Mouse (Mus musculus) brown adipose tissue, adult 24 weeks (tissue): Measurements from ENCODE around the gene Meig1. TPM values are rescaled to one million over a fixed set of nuclear protein-coding genes. Genes with fewer than 3 reads are reported as not detected.
"Not testable (repeated sequence)": the region's sequence is repeated elsewhere in the genome, so short reads cannot be mapped to it uniquely, and the experiment has no call there.

ENCODE experiments used
- H3K27ac ChIP-seq: fragments of 200-500 bp; replicated peaks from 2 replicates; pipeline ENCODE4 v1.5.1; 2012; ENCODE audit warnings: low read depth, mild to moderate bottlenecking, low read length
- H3K4me1 ChIP-seq: fragments of 200-500 bp; 2 replicates; pipeline ENCODE4 v1.6.1; 2012; ENCODE audit warnings: low read length, mixed read lengths; ENCODE audit not compliant: control insufficient read depth, insufficient read depth, insufficient read length
- H3K4me3 ChIP-seq: fragments of 200-500 bp; 2 replicates; pipeline ENCODE4 v1.5.1; 2012; ENCODE audit warnings: low read depth, mild to moderate bottlenecking, low read length, moderate library complexity; ENCODE audit not compliant: insufficient read depth
- polyA plus RNA-seq: library from polyadenylated mRNA; stranded (reverse); fragments of >200 nt; gene quantifications from 2 replicates; pipeline ENCODE4 v1.2.4, GENCODE M21; 2012; ENCODE audit not compliant: missing spikeins, insufficient read depth, insufficient read length

Meig1 gene
- polyA plus RNA-seq, 1 experiment, result not detected

- Histone ChIP-seq H3K4me1 (no peaks in the 10 kb centered on the region), H3K4me3 (no peak overlapping the region), H3K27ac (no peak overlapping the region)
Observed at GRCm38 (mm10) chr2:3407756-3408155, 14.7 kb downstream of the Meig1 start.

- Histone ChIP-seq H3K27ac (no peak overlapping the region), H3K4me1 (no peaks in the 10 kb centered on the region), H3K4me3 (no peak overlapping the region)
Observed at GRCm38 (mm10) chr2:3405981-3406380, 16.5 kb downstream of the Meig1 start.

- H3K27ac ChIP-seq, H3K4me1 ChIP-seq, H3K4me3 ChIP-seq: not testable (repeated sequence)
Observed at GRCm38 (mm10) chr2:3397110-3397509, 25.3 kb downstream of the Meig1 start, which contains the start of gene Olah. Gene Olah (minus strand): TSS chr2:3397210.

GRCm38 (mm10) chr2:3391945-3392344, 30.5 kb downstream of the Meig1 start:
- H3K4me1 ChIP-seq, result no peaks in the 10 kb centered on the region
- H3K27ac ChIP-seq, result no peak overlapping the region
- H3K4me3 ChIP-seq, result no peak overlapping the region

- Histone ChIP-seq H3K4me3 (no peak overlapping the region), H3K27ac (no peak overlapping the region), H3K4me1 (no peaks in the 10 kb centered on the region)
Observed at GRCm38 (mm10) chr2:3387105-3387860, 35.2 kb downstream of the Meig1 start.

GRCm38 (mm10) chr2:3365127-3365526, 57.3 kb downstream of the Meig1 start:
- Histone ChIP-seq H3K4me3 (no peak overlapping the region), H3K4me1 (no peaks in the 10 kb centered on the region), H3K27ac (no peak overlapping the region)

GRCm38 (mm10) chr2:3361067-3361466, 61.4 kb downstream of the Meig1 start:
- no peak overlapping the region for H3K27ac ChIP-seq
- no peaks in the 10 kb centered on the region for H3K4me1 ChIP-seq
- H3K4me3 ChIP-seq, result no peak overlapping the region

Other genes starting within 250 kb of the Meig1 start
- gene Nmt2, start 138.4 kb downstream of the Meig1 start, polyA plus RNA-seq, result 24.5 and 28.6 TPM in 2 replicates
- 6.7 and 13.6 TPM in 2 replicates for gene Rpp38, start 90.0 kb downstream of the Meig1 start, polyA plus RNA-seq
- gene Acbd7, start 86.5 kb downstream of the Meig1 start, polyA plus RNA-seq, result not detected in 2 replicates
- not detected in 2 replicates for gene Olah, start 25.4 kb downstream of the Meig1 start, polyA plus RNA-seq
- 3.5 and 4.6 TPM in 2 replicates for gene Dclre1c, start 1.5 kb upstream of the Meig1 start, polyA plus RNA-seq
- 0.33 and 1.7 TPM in 2 replicates for gene Suv39h2, start 52.4 kb upstream of the Meig1 start, polyA plus RNA-seq
- 0.79 and 0.87 TPM in 2 replicates for gene Gm45902, start 90.1 kb upstream of the Meig1 start, polyA plus RNA-seq
- 24.9 and 33.9 TPM in 2 replicates for gene Hspa14, start 90.2 kb upstream of the Meig1 start, polyA plus RNA-seq
- 7.5 and 8.0 TPM in 2 replicates for gene Cdnf, start 90.4 kb upstream of the Meig1 start, polyA plus RNA-seq
- 18.7 and 31.0 TPM in 2 replicates for gene Fam107b, start 147.8 kb upstream of the Meig1 start, polyA plus RNA-seq